Mouse (Mus musculus): ENCODE data around the gene Dcpp2. TPM values are rescaled to one million over a fixed set of nuclear protein-coding genes. Genes with fewer than 3 reads are reported as not detected.
A peak's percentile ranks its signal among the peaks of the same experiment; 100 is the strongest.
"Not testable (repeated sequence)": the region's sequence is repeated elsewhere in the genome, so short reads cannot be mapped to it uniquely, and the experiment has no call there.

Dcpp2 gene
- polyA plus RNA-seq, 1 experiment: not detected

- TF ChIP-seq POLR2AphosphoS2 (IDR thresholded peaks at IDR 0.05; ENCODE audit: insufficient read length, low read depth): peak; percentile 56
- TF ChIP-seq TCF3 (IDR thresholded peaks at IDR 0.05; ENCODE audit: insufficient read length, low read depth): no peak
- TF ChIP-seq MYOG (IDR thresholded peaks at IDR 0.05; ENCODE audit: control insufficient read depth in 1 of 3, insufficient read depth in 1 of 3, insufficient read length in 2 of 3, low read depth in 2 of 3): no peak
- TF ChIP-seq USF1 (IDR thresholded peaks at IDR 0.05; ENCODE audit: low read depth): no peak
- TF ChIP-seq MYOD1 (IDR thresholded peaks at IDR 0.05; ENCODE audit: control insufficient read depth in 1 of 3, insufficient read length in 2 of 3, low read depth in 2 of 3): no peak
- TF ChIP-seq POLR2A (IDR thresholded peaks at IDR 0.05; ENCODE audit: insufficient read length, low read depth): peak; percentile 25
- TF ChIP-seq MAX (IDR thresholded peaks at IDR 0.05; ENCODE audit: low read depth): no peak
- TF ChIP-seq SRF (IDR thresholded peaks at IDR 0.05; ENCODE audit: control insufficient read depth, insufficient read length, low read depth): no peak
- no peak for TF ChIP-seq E2F4 (IDR thresholded peaks at IDR 0.05; ENCODE audit: insufficient read depth)
These were observed 44.4 kb downstream of the Dcpp2 start for GRCm38 (mm10) chr17:23925090-23925493.

GRCm38 (mm10) chr17:23931157-23931556, 50.5 kb downstream of the Dcpp2 start:
- Histone ChIP-seq H3K4me3 (no peak overlapping the region), H3K4me2 (ENCODE audit: low read depth) (no peak overlapping the region), H3ac (ENCODE audit: control insufficient read depth, insufficient read length) (no peak overlapping the region), H3K27me3 (ENCODE audit: control insufficient read depth, insufficient read depth, insufficient read length) (no peaks in the 10 kb centered on the region), H3K36me3 (ENCODE audit: control insufficient read depth, insufficient read depth) (no peaks in the 10 kb centered on the region), H3K79me2 (ENCODE audit: control insufficient read depth, insufficient read depth) (no peaks in the 10 kb centered on the region)
- TF ChIP-seq SRF (IDR thresholded peaks at IDR 0.05; ENCODE audit: control insufficient read depth, insufficient read length, low read depth) (no peak), MYOG (IDR thresholded peaks at IDR 0.05; ENCODE audit: control insufficient read depth in 1 of 3, insufficient read depth in 1 of 3, insufficient read length in 2 of 3, low read depth in 2 of 3) (no peak), MYOD1 (IDR thresholded peaks at IDR 0.05; ENCODE audit: control insufficient read depth in 1 of 3, insufficient read length in 2 of 3, low read depth in 2 of 3) (no peak), E2F4 (IDR thresholded peaks at IDR 0.05; ENCODE audit: insufficient read depth) (no peak), USF1 (IDR thresholded peaks at IDR 0.05; ENCODE audit: low read depth) (no peak), MAX (IDR thresholded peaks at IDR 0.05; ENCODE audit: low read depth) (no peak), CEBPB (IDR thresholded peaks at IDR 0.05; ENCODE audit: insufficient read depth, poor library complexity, severe bottlenecking) (no peak), REST (IDR thresholded peaks at IDR 0.05; ENCODE audit: insufficient read depth, insufficient read length) (no peak), POLR2AphosphoS2 (IDR thresholded peaks at IDR 0.05; ENCODE audit: insufficient read length, low read depth) (no peak), TCF3 (IDR thresholded peaks at IDR 0.05; ENCODE audit: insufficient read length, low read depth) (no peak), TCF12 (IDR thresholded peaks at IDR 0.05; ENCODE audit: insufficient read depth, poor library complexity, severe bottlenecking) (no peak), POLR2A (IDR thresholded peaks at IDR 0.05; ENCODE audit: insufficient read length, low read depth) (no peak)

More at GRCm38 (mm10) chr17:23925090-23925493, 44.4 kb downstream of the Dcpp2 start:
- Histone ChIP-seq H3ac (ENCODE audit: control insufficient read depth, insufficient read length) (peak overlapping the region; percentile 36), H3K27me3 (ENCODE audit: control insufficient read depth, insufficient read depth, insufficient read length) (no peaks in the 10 kb centered on the region), H3K4me3 (peak overlapping the region; percentile 45), H3K36me3 (ENCODE audit: control insufficient read depth, insufficient read depth) (no peaks in the 10 kb centered on the region), H3K79me2 (ENCODE audit: control insufficient read depth, insufficient read depth) (no peaks in the 10 kb centered on the region), H3K4me2 (ENCODE audit: low read depth) (peak overlapping the region; percentile 76)

GRCm38 (mm10) chr17:23941372-23941771, 60.7 kb downstream of the Dcpp2 start, which contains the start of gene Sbp:
Sbp (plus strand) TSS chr17:23941672.
- Histone ChIP-seq H3K27me3 (ENCODE audit: control insufficient read depth, insufficient read depth, insufficient read length) (peaks cover 5% of the 10 kb centered on the region), H3K4me2 (ENCODE audit: low read depth) (no peak within 1 kb of the TSS), H3K36me3 (ENCODE audit: control insufficient read depth, insufficient read depth) (no peaks in the 10 kb centered on the region), H3ac (ENCODE audit: control insufficient read depth, insufficient read length) (no peak within 1 kb of the TSS), H3K4me3 (no peak within 1 kb of the TSS), H3K79me2 (ENCODE audit: control insufficient read depth, insufficient read depth) (no peaks in the 10 kb centered on the region)
- no peak for TF ChIP-seq MAX (IDR thresholded peaks at IDR 0.05; ENCODE audit: low read depth)
- no peak for TF ChIP-seq SRF (IDR thresholded peaks at IDR 0.05; ENCODE audit: control insufficient read depth, insufficient read length, low read depth)
- TF ChIP-seq USF1 (IDR thresholded peaks at IDR 0.05; ENCODE audit: low read depth): no peak
- no peak for TF ChIP-seq REST (IDR thresholded peaks at IDR 0.05; ENCODE audit: insufficient read depth, insufficient read length)
- no peak for TF ChIP-seq MYOD1 (IDR thresholded peaks at IDR 0.05; ENCODE audit: control insufficient read depth in 1 of 3, insufficient read length in 2 of 3, low read depth in 2 of 3)
- no peak for TF ChIP-seq CEBPB (IDR thresholded peaks at IDR 0.05; ENCODE audit: insufficient read depth, poor library complexity, severe bottlenecking)
- TF ChIP-seq POLR2A (IDR thresholded peaks at IDR 0.05; ENCODE audit: insufficient read length, low read depth): no peak
- no peak for TF ChIP-seq E2F4 (IDR thresholded peaks at IDR 0.05; ENCODE audit: insufficient read depth)
- TF ChIP-seq TCF3 (IDR thresholded peaks at IDR 0.05; ENCODE audit: insufficient read length, low read depth): no peak
- TF ChIP-seq MYOG (IDR thresholded peaks at IDR 0.05; ENCODE audit: control insufficient read depth in 1 of 3, insufficient read depth in 1 of 3, insufficient read length in 2 of 3, low read depth in 2 of 3): no peak

- H3ac ChIP-seq (ENCODE audit: control insufficient read depth, insufficient read length); H3K79me2 ChIP-seq (ENCODE audit: control insufficient read depth, insufficient read depth); H3K4me3 ChIP-seq; H3K4me2 ChIP-seq (ENCODE audit: low read depth); H3K36me3 ChIP-seq (ENCODE audit: control insufficient read depth, insufficient read depth); H3K27me3 ChIP-seq (ENCODE audit: control insufficient read depth, insufficient read depth, insufficient read length): not testable (repeated sequence)
These were observed 66.8 kb downstream of the Dcpp2 start for GRCm38 (mm10) chr17:23947486-23947885.

- H3K27me3 ChIP-seq (ENCODE audit: control insufficient read depth, insufficient read depth, insufficient read length): no peaks in the 10 kb centered on the region
- no peaks in the 10 kb centered on the region for H3K36me3 ChIP-seq (ENCODE audit: control insufficient read depth, insufficient read depth)
- H3K79me2 ChIP-seq (ENCODE audit: control insufficient read depth, insufficient read depth): no peaks in the 10 kb centered on the region
- no peak overlapping the region for H3K4me2 ChIP-seq (ENCODE audit: low read depth)
- no peak overlapping the region for H3ac ChIP-seq (ENCODE audit: control insufficient read depth, insufficient read length)
- TF ChIP-seq SRF (IDR thresholded peaks at IDR 0.05; ENCODE audit: control insufficient read depth, insufficient read length, low read depth) (no peak), MYOD1 (IDR thresholded peaks at IDR 0.05; ENCODE audit: control insufficient read depth in 1 of 3, insufficient read length in 2 of 3, low read depth in 2 of 3) (no peak), POLR2A (IDR thresholded peaks at IDR 0.05; ENCODE audit: insufficient read length, low read depth) (no peak), POLR2AphosphoS2 (IDR thresholded peaks at IDR 0.05; ENCODE audit: insufficient read length, low read depth) (no peak), MAX (IDR thresholded peaks at IDR 0.05; ENCODE audit: low read depth) (no peak), CEBPB (IDR thresholded peaks at IDR 0.05; ENCODE audit: insufficient read depth, poor library complexity, severe bottlenecking) (no peak), TCF12 (IDR thresholded peaks at IDR 0.05; ENCODE audit: insufficient read depth, poor library complexity, severe bottlenecking) (no peak), MYOG (IDR thresholded peaks at IDR 0.05; ENCODE audit: control insufficient read depth in 1 of 3, insufficient read depth in 1 of 3, insufficient read length in 2 of 3, low read depth in 2 of 3) (no peak), TCF3 (IDR thresholded peaks at IDR 0.05; ENCODE audit: insufficient read length, low read depth) (no peak), REST (IDR thresholded peaks at IDR 0.05; ENCODE audit: insufficient read depth, insufficient read length) (no peak), USF1 (IDR thresholded peaks at IDR 0.05; ENCODE audit: low read depth) (no peak), E2F4 (IDR thresholded peaks at IDR 0.05; ENCODE audit: insufficient read depth) (no peak)
- H3K4me3 ChIP-seq: no peak overlapping the region
These were observed 68.4 kb downstream of the Dcpp2 start for GRCm38 (mm10) chr17:23949068-23949467.

Other genes with a start within 250 kb of the Dcpp2 start
- not detected for gene Mmp25, start 235.6 kb upstream of the Dcpp2 start, polyA plus RNA-seq (2012; fragmentation: generic; extraction: Trizol)
- 0.14 TPM for gene Bicdl2, start 220.4 kb upstream of the Dcpp2 start, polyA plus RNA-seq (2012; fragmentation: generic; extraction: Trizol)
- gene Hcfc1r1, start 207.3 kb upstream of the Dcpp2 start, polyA plus RNA-seq (2012; fragmentation: generic; extraction: Trizol): 199 TPM
- 30.1 TPM for gene Thoc6, start 207.0 kb upstream of the Dcpp2 start, polyA plus RNA-seq (2012; fragmentation: generic; extraction: Trizol)
- gene Tnfrsf12a, start 203.4 kb upstream of the Dcpp2 start, polyA plus RNA-seq (2012; fragmentation: generic; extraction: Trizol): 328 TPM
- gene Cldn6, start 201.6 kb upstream of the Dcpp2 start, polyA plus RNA-seq (2012; fragmentation: generic; extraction: Trizol): not detected
- gene Cldn9, start 196.9 kb upstream of the Dcpp2 start, polyA plus RNA-seq (2012; fragmentation: generic; extraction: Trizol): 0.24 TPM
- gene 1520401A03Rik, start 158.1 kb upstream of the Dcpp2 start, polyA plus RNA-seq (2012; fragmentation: generic; extraction: Trizol): 0.40 TPM
- gene Pkmyt1, start 154.5 kb upstream of the Dcpp2 start, polyA plus RNA-seq (2012; fragmentation: generic; extraction: Trizol): 11.5 TPM
- 15.4 TPM for gene Paqr4, start 140.0 kb upstream of the Dcpp2 start, polyA plus RNA-seq (2012; fragmentation: generic; extraction: Trizol)
- 0.88 TPM for gene Kremen2, start 135.0 kb upstream of the Dcpp2 start, polyA plus RNA-seq (2012; fragmentation: generic; extraction: Trizol)
- gene Flywch1, start 109.3 kb upstream of the Dcpp2 start, polyA plus RNA-seq (2012; fragmentation: generic; extraction: Trizol): 43.5 TPM
- gene Flywch2, start 94.8 kb upstream of the Dcpp2 start, polyA plus RNA-seq (2012; fragmentation: generic; extraction: Trizol): 0.42 TPM
- 58.2 TPM for gene Srrm2, start 90.3 kb upstream of the Dcpp2 start, polyA plus RNA-seq (2012; fragmentation: generic; extraction: Trizol)
- 986 TPM for gene Elob, start 51.7 kb upstream of the Dcpp2 start, polyA plus RNA-seq (2012; fragmentation: generic; extraction: Trizol)
- not detected for gene Prss33, start 44.8 kb upstream of the Dcpp2 start, polyA plus RNA-seq (2012; fragmentation: generic; extraction: Trizol)
- gene Prss32, start 37.0 kb upstream of the Dcpp2 start, polyA plus RNA-seq (2012; fragmentation: generic; extraction: Trizol): 0.04 TPM
- gene Prss41, start 36.7 kb upstream of the Dcpp2 start, polyA plus RNA-seq (2012; fragmentation: generic; extraction: Trizol): 0.05 TPM
- not detected for gene Prss21, start 12.8 kb upstream of the Dcpp2 start, polyA plus RNA-seq (2012; fragmentation: generic; extraction: Trizol)
- not detected for gene Dcpp1, start within 50 bp of the Dcpp2 start, polyA plus RNA-seq (2012; fragmentation: generic; extraction: Trizol)
- not detected for gene Dcpp3, start 36.6 kb downstream of the Dcpp2 start, polyA plus RNA-seq (2012; fragmentation: generic; extraction: Trizol)
- gene Sbp, start 60.8 kb downstream of the Dcpp2 start, polyA plus RNA-seq (2012; fragmentation: generic; extraction: Trizol): not detected
- not detected for gene Sbpl, start 74.4 kb downstream of the Dcpp2 start, polyA plus RNA-seq (2012; fragmentation: generic; extraction: Trizol)
- 0.06 TPM for gene Prss30, start 99.7 kb downstream of the Dcpp2 start, polyA plus RNA-seq (2012; fragmentation: generic; extraction: Trizol)
- 0.04 TPM for gene Prss22, start 117.2 kb downstream of the Dcpp2 start, polyA plus RNA-seq (2012; fragmentation: generic; extraction: Trizol)
- gene Prss27, start 157.3 kb downstream of the Dcpp2 start, polyA plus RNA-seq (2012; fragmentation: generic; extraction: Trizol): 0.14 TPM
- gene Kctd5, start 192.6 kb downstream of the Dcpp2 start, polyA plus RNA-seq (2012; fragmentation: generic; extraction: Trizol): 41.5 TPM

Measured in myocyte (in vitro differentiated cells).